Mouse (Mus musculus) liver, postnatal 0 days (tissue): ENCODE data around the gene Zfp654. TPM values are rescaled to one million over a fixed set of nuclear protein-coding genes. Genes with fewer than 3 reads are reported as not detected.

ENCODE experiments used
- ATAC-seq: fragments of 200-750 bp; cut with Nextera tagmentation; 2 replicates; pipeline ENCODE4 v1.8.0; 2017; ENCODE audit warnings: mild to moderate bottlenecking, moderate library complexity
- DNase-seq: peaks from one replicate; pipeline ENCODE4 v3.0.0-alpha.2; 2016
- H3K27ac ChIP-seq: fragments of 300-500 bp; sonication (generic); 2 replicates; pipeline ENCODE4 v1.5.1; 2014; ENCODE audit warnings: antibody characterized with exemption, moderate library complexity, mild to moderate bottlenecking, low read depth
- H3K27me3 ChIP-seq: fragments of 300-500 bp; sonication (generic); 2 replicates; pipeline ENCODE4 v1.6.1; 2014; ENCODE audit warnings: low read length, control low read depth, mixed read lengths; ENCODE audit not compliant: insufficient read depth
- H3K36me3 ChIP-seq: fragments of 300-500 bp; sonication (generic); replicated peaks from 2 replicates; pipeline ENCODE4 v1.6.1; 2014; ENCODE audit warnings: mild to moderate bottlenecking, control low read depth, low read length, moderate library complexity, mixed read lengths; ENCODE audit not compliant: insufficient read depth
- H3K4me1 ChIP-seq: fragments of 300-500 bp; sonication (generic); 2 replicates; pipeline ENCODE4 v1.6.1; 2014; ENCODE audit warnings: antibody characterized with exemption, mild to moderate bottlenecking, control low read depth; ENCODE audit not compliant: insufficient read depth
- H3K4me2 ChIP-seq: fragments of 300-500 bp; sonication (generic); 2 replicates; pipeline ENCODE4 v1.6.1; 2014; ENCODE audit warnings: low read depth, mild to moderate bottlenecking, low read length, moderate library complexity, mixed read lengths
- H3K4me3 ChIP-seq: fragments of 300-500 bp; sonication (generic); 2 replicates; pipeline ENCODE4 v1.5.1; 2014; ENCODE audit warnings: low read depth, low read length
- H3K9ac ChIP-seq: fragments of 300-500 bp; sonication (generic); replicated peaks from 2 replicates; pipeline ENCODE4 v1.6.1; 2014; ENCODE audit warnings: mild to moderate bottlenecking, moderate library complexity
- H3K9me3 ChIP-seq: fragments of 300-500 bp; sonication (generic); 2 replicates; pipeline ENCODE4 v1.6.1; 2016; ENCODE audit warnings: mild to moderate bottlenecking, control low read depth, low read length, mixed read lengths
- CTCF ChIP-seq: sonication (generic); IDR thresholded peaks from 2 replicates; pipeline ENCODE4 v1.5.1; 2016; ENCODE audit warnings: antibody characterized with exemption, low read depth
- EP300 ChIP-seq: IDR thresholded peaks from 2 replicates; pipeline ENCODE4 v1.6.1; 2016; ENCODE audit warnings: antibody characterized with exemption, low read depth, mild to moderate bottlenecking
- WGBS: fragments of 180-500 bp; shearing (Covaris S2); extraction: QIAGEN DNeasy Blood & Tissue Kit; methylation state at CpG from one replicate; pipeline ENCODE4 v1.1.7; 2014; ENCODE audit not compliant: insufficient replicate concordance; 5-methylcytosine and 5-hydroxymethylcytosine counted together
- polyA plus RNA-seq: library from polyadenylated mRNA; unstranded; fragments of >200 nt; fragmentation: Nextera tagmentation; extraction: Ambion mirVana; gene quantifications from 2 replicates; pipeline ENCODE4 v1.2.1, GENCODE M21; 2015

The Zfp654 gene
- polyA plus RNA-seq, 1 experiment from 2014 or later = 2.1 TPM

GRCm38 (mm10) chr16:64830291-64830690 is 21.2 kb downstream of the Zfp654 start:
- H3K36me3 ChIP-seq = no peaks in the 10 kb centered on the region; the same call in 1 of the 2 replicates
- no peak overlapping the region for H3K4me2 ChIP-seq
- no peak overlapping the region for H3K9ac ChIP-seq
- H3K27ac ChIP-seq = no peak overlapping the region
- H3K9me3 ChIP-seq = no peaks in the 10 kb centered on the region
- WGBS = 56% methylated on average over 15 of the region's 15 CpGs
- no peak for TF ChIP-seq EP300
- no peak for TF ChIP-seq CTCF
- DNase-seq (no peak), ATAC-seq (no peak)
- H3K4me3 ChIP-seq = no peak overlapping the region
- H3K4me1 ChIP-seq = no peaks in the 10 kb centered on the region
- H3K27me3 ChIP-seq = no peaks in the 10 kb centered on the region

- H3K4me3 ChIP-seq = no peak overlapping the region
- no peak for DNase-seq
- H3K36me3 ChIP-seq = peaks cover 5% of the 10 kb centered on the region; the same call in 1 of the 2 replicates
- no peaks in the 10 kb centered on the region for H3K27me3 ChIP-seq
- H3K4me2 ChIP-seq = no peak overlapping the region
- H3K4me1 ChIP-seq = no peaks in the 10 kb centered on the region
- H3K9ac ChIP-seq = no peak overlapping the region
- H3K9me3 ChIP-seq = no peaks in the 10 kb centered on the region
- no peak for TF ChIP-seq EP300
- no peak for TF ChIP-seq CTCF
- no peak for ATAC-seq
- 89% methylated on average over 1 of the region's 1 CpGs for WGBS
- no peak overlapping the region for H3K27ac ChIP-seq
Observed at GRCm38 (mm10) chr16:64824474-64824873, 27.0 kb downstream of the Zfp654 start.

- ATAC-seq = no peak
- no peak overlapping the region for H3K27ac ChIP-seq
- DNase-seq = no peak
- no peak overlapping the region for H3K4me3 ChIP-seq
- H3K9ac ChIP-seq = no peak overlapping the region
- H3K4me1 ChIP-seq = no peaks in the 10 kb centered on the region
- no peak for TF ChIP-seq EP300
- TF ChIP-seq CTCF = no peak
- peaks cover 5% of the 10 kb centered on the region; the same call in 1 of the 2 replicates for H3K36me3 ChIP-seq
- H3K9me3 ChIP-seq = no peaks in the 10 kb centered on the region
- no peak overlapping the region for H3K4me2 ChIP-seq
- WGBS = 73% methylated on average over 1 of the region's 1 CpGs
- H3K27me3 ChIP-seq = no peaks in the 10 kb centered on the region
Observed at GRCm38 (mm10) chr16:64823890-64824289, 27.6 kb downstream of the Zfp654 start.

- H3K4me1 ChIP-seq = no peaks in the 10 kb centered on the region
- DNase-seq (no peak), ATAC-seq (peak; percentile 38; the same call in 1 of the 2 replicates)
- no peaks in the 10 kb centered on the region for H3K27me3 ChIP-seq
- H3K9ac ChIP-seq = no peak overlapping the region
- H3K4me2 ChIP-seq = no peak overlapping the region
- no peak overlapping the region for H3K4me3 ChIP-seq
- no peaks in the 10 kb centered on the region for H3K9me3 ChIP-seq
- 80% methylated on average over 3 of the region's 3 CpGs for WGBS
- peaks cover 6% of the 10 kb centered on the region for H3K36me3 ChIP-seq
- no peak for TF ChIP-seq CTCF
- TF ChIP-seq EP300 = no peak
- no peak overlapping the region for H3K27ac ChIP-seq
Observed at GRCm38 (mm10) chr16:64817094-64817765, 34.2 kb downstream of the Zfp654 start.

GRCm38 (mm10) chr16:64803041-64803440 is 48.4 kb downstream of the Zfp654 start:
- no peak overlapping the region for H3K4me3 ChIP-seq
- TF ChIP-seq EP300 (no peak), CTCF (no peak)
- no peak overlapping the region for H3K4me2 ChIP-seq
- H3K27me3 ChIP-seq = no peaks in the 10 kb centered on the region
- no peak overlapping the region for H3K27ac ChIP-seq
- 0 out of 2 replicates have a peak, but pooled peaks cover 4% of the 10 kb centered on the region for H3K36me3 ChIP-seq
- H3K4me1 ChIP-seq = peaks cover 3% of the 10 kb centered on the region; the same call in 1 of the 2 replicates
- WGBS = 64% methylated on average over 3 of the region's 3 CpGs
- no peak overlapping the region for H3K9ac ChIP-seq
- DNase-seq (no peak), ATAC-seq (no peak)
- no peaks in the 10 kb centered on the region for H3K9me3 ChIP-seq

- ATAC-seq = no peak
- H3K27me3 ChIP-seq = no peaks in the 10 kb centered on the region
- H3K27ac ChIP-seq = no peak overlapping the region
- 0 out of 2 replicates have a peak, but pooled peaks cover 4% of the 10 kb centered on the region for H3K36me3 ChIP-seq
- no peaks in the 10 kb centered on the region for H3K9me3 ChIP-seq
- TF ChIP-seq EP300 (no peak), CTCF (no peak)
- no peak overlapping the region for H3K4me2 ChIP-seq
- peaks cover 3% of the 10 kb centered on the region; the same call in 1 of the 2 replicates for H3K4me1 ChIP-seq
- H3K4me3 ChIP-seq = no peak overlapping the region
- DNase-seq = no peak
- no peak overlapping the region for H3K9ac ChIP-seq
Observed at GRCm38 (mm10) chr16:64801638-64802037, 49.8 kb downstream of the Zfp654 start.
